Mouse (Mus musculus) C2C12 (cell line): ENCODE results near the gene Elmo3.

ENCODE experiments used
- CEBPB ChIP-seq: IDR thresholded peaks from one replicate; pipeline ENCODE4 v1.6.1; 2011; ENCODE audit warnings: low read depth, mild to moderate bottlenecking, control low read depth, moderate library complexity
- CTCF ChIP-seq: IDR thresholded peaks from one replicate; pipeline ENCODE4 v1.5.1; 2011; ENCODE audit not compliant: control insufficient read depth, insufficient read depth, insufficient read length
- FOSL1 ChIP-seq: IDR thresholded peaks from one replicate; pipeline ENCODE4 v1.8.0; 2011; ENCODE audit warnings: mild to moderate bottlenecking, low read length; ENCODE audit not compliant: poor library complexity, insufficient read depth, severe bottlenecking
- MYOG ChIP-seq: IDR thresholded peaks from one replicate; pipeline ENCODE4 v1.6.1; 2011; ENCODE audit not compliant: control insufficient read depth, insufficient read length; ENCODE audit errors: extremely low read depth

- TF ChIP-seq CTCF (no peak), MYOG (no peak), FOSL1 (no peak), CEBPB (no peak)
These were observed 38.6 kb upstream of the Elmo3 start for GRCm38 (mm10) chr8:105266775-105267174.
